Mouse (Mus musculus): ENCODE results near the gene Phf11a. TPM values are rescaled to one million over a fixed set of nuclear protein-coding genes. Genes with fewer than 3 reads are reported as not detected.
A peak's percentile ranks its signal among the peaks of the same experiment; 100 is the strongest.
"Not testable (repeated sequence)": the region's sequence is repeated elsewhere in the genome, so short reads cannot be mapped to it uniquely, and the experiment has no call there.

The Phf11a gene
- polyA plus RNA-seq (2016; fragmentation: Nextera tagmentation; extraction: Ambion mirVana), result not detected in 2 replicates

DNA sequence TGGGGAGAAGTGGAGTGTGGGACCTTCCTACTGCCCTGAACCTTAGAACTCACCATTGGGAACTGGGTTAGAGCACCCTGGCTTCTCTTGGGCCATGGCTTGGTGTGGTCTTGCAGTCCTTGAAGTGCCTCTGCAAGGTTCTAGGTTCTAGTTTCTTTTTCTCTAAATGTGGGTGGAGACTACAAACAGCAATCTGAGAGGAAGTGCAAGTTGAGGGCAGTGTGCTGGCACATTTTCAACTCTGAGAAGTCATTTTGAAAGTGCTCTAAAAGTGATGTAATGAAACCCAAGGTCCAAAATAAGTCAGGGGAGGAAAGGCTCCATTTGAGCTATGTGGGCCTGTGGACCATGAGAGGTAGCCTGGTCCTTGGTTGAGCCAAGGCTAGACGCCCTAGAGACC lies at the start of gene Phf11a:
Gene Phf11a (minus strand): TSS at position 132 of the 400 bp plus-strand sequence.
- 68% methylated on average over 1 of the region's 1 CpGs for WGBS
- H3K4me1 ChIP-seq; DNase-seq (ENCODE audit: extremely low spot score, low spot score); H3K36me3 ChIP-seq (replicated peaks); H3K9me3 ChIP-seq; H3K27ac ChIP-seq; H3K27me3 ChIP-seq (ENCODE audit: poor library complexity, severe bottlenecking); H3K4me3 ChIP-seq: not testable (repeated sequence)

DNA sequence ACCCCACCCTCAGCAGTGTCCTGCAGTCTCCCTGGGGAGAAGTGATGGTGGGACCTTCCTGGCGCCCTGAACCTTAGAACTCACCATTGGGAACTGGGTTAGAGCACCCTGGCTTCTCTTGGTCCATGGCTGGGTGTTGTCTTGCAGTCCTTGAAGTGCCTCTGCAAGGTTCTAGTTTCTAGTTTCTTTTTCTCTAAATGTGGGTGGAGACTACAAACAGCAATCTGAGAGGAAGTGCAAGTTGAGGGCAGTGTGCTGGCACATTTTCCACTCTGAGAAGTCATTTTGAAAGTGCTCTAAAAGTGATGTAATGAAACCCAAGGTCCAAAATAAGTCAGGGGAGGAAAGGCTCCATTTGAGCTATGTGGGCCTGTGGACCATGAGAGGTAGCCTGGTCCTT lies 43.9 kb upstream of the Phf11a start, which contains the start of gene Phf11b:
Gene Phf11b (minus strand): TSS at position 163 of the 400 bp plus-strand sequence.
- H3K27ac ChIP-seq; H3K4me3 ChIP-seq; H3K9me3 ChIP-seq; H3K27me3 ChIP-seq (ENCODE audit: poor library complexity, severe bottlenecking); DNase-seq (ENCODE audit: extremely low spot score, low spot score); H3K4me1 ChIP-seq; H3K36me3 ChIP-seq (replicated peaks): not testable (repeated sequence)
- 54% methylated on average over 1 of the region's 1 CpGs for WGBS

DNA sequence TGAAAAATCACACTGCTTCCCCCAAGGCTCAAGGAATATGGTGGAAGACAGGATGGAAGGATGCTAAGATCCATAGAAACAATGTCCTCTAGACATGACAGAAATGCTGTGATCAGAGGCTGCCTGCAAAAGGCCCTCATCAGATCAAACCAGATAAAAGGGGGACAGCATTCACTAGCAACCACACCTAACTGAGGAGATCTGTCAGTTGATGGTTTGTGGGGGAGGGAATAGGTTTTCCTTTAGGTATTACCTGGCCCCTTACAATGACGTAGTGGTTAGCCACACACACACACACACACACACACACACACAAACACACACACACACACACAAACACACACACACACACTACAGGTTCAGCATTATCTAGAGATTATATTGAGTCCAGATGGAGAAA lies 42.2 kb upstream of the Phf11a start:
- WGBS, result 100% methylated on average over 1 of the region's 1 CpGs
- no peak for DNase-seq (ENCODE audit: extremely low spot score, low spot score)
- H3K27ac ChIP-seq, result no peak overlapping the region
- H3K36me3 ChIP-seq (replicated peaks), result no peaks in the 10 kb centered on the region
- no peaks in the 10 kb centered on the region for H3K27me3 ChIP-seq (ENCODE audit: poor library complexity, severe bottlenecking)
- no peaks in the 10 kb centered on the region for H3K9me3 ChIP-seq
- H3K4me1 ChIP-seq, result no peaks in the 10 kb centered on the region
- no peak overlapping the region for H3K4me3 ChIP-seq

DNA sequence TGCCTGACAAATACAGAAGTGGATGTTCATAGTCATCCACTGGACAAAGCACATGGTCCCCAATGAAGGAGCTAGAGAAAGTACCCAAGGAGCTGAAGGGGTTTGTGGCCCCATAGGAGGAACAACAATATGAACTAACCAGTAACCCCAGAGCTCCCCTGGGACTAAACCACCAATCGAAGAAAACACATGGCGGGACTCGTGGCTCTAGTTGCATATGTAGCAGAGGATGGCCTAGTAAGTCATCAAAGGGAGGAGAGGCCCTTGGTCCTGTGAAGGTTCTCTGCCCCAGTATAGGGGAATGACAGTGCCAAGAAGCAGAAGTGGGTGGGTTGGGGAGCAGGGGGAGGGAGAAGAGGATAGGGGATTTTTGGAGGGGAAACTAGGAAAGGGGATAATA lies 38.7 kb upstream of the Phf11a start:
- WGBS, result 81% methylated on average over 3 of the region's 3 CpGs
- H3K27ac ChIP-seq, H3K9me3 ChIP-seq: not testable (repeated sequence)

DNA sequence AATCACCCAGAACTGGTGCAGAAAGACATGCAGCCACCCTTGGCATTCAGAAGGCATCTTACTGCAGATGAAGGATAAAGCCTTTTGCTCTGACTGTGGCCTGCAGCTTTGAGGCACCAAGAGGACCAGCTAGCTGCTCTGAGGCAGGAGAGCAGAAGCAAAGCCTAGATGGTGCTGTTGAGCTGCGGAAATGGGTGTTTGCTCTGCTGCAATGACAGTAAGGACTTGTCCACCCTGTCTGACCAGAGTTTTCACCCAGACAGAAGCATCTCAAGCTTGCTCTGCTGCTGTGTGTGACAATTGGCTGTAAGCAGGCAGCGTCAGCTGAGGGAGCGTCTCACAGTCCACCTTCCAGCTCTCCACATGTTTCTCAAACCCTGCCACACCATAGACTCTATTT lies 33.2 kb upstream of the Phf11a start:
- not testable (repeated sequence) for H3K27ac ChIP-seq; H3K4me3 ChIP-seq; H3K9me3 ChIP-seq; H3K36me3 ChIP-seq (replicated peaks); H3K27me3 ChIP-seq (ENCODE audit: poor library complexity, severe bottlenecking); H3K4me1 ChIP-seq
- DNase-seq (ENCODE audit: extremely low spot score, low spot score), result peak; percentile 21
- WGBS, result 69% methylated on average over 3 of the region's 3 CpGs

More for the DNA sequence above, 38.7 kb upstream of the Phf11a start:
- not testable (repeated sequence) for H3K36me3 ChIP-seq (replicated peaks); H3K4me3 ChIP-seq; DNase-seq (ENCODE audit: extremely low spot score, low spot score); H3K27me3 ChIP-seq (ENCODE audit: poor library complexity, severe bottlenecking); H3K4me1 ChIP-seq

DNA sequence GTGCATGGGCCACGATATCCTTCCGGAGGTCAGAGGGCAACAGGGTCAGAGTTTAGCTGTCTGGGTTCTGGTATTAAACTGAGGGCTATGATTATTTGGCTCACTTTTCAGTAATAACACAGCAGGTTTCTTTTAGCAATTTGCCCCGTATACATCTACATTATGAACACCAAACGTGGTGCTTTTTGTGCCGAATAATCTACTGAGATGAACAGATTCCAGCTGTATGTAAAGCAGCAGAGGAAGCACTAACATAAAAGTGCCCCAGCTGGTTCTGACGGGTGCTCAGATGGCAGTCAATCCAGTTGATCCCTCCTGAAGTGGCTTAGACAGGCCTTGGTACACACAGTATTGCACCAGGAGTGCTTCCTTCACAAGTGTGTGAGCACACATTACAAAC lies 22.6 kb upstream of the Phf11a start:
- H3K36me3 ChIP-seq (replicated peaks); DNase-seq (ENCODE audit: extremely low spot score, low spot score); H3K27me3 ChIP-seq (ENCODE audit: poor library complexity, severe bottlenecking); H3K27ac ChIP-seq; H3K4me3 ChIP-seq; H3K4me1 ChIP-seq; H3K9me3 ChIP-seq: not testable (repeated sequence)
- WGBS, result 87% methylated on average over 6 of the region's 6 CpGs

DNA sequence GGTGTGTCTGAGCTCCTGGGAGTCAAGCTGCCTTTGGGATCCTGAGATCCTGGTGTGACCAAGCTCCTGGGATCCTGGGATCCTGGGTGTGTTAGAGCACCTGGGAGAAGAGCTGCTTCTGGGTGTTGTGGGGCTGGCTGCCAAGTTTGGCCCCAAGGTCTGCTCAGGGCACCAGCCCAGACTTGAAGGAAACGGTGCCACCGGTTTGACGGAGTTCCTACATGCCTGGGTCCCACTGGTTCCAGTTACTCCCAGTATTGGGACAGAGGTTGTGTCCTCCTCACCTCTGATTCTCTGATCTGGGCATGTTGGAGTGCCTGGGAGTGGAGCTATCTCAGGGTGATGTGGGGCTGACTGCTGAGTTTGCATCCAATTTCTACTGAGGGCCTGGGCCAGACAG lies 21.7 kb upstream of the Phf11a start:
- not testable (repeated sequence) for H3K27ac ChIP-seq; H3K36me3 ChIP-seq (replicated peaks); H3K4me3 ChIP-seq; H3K27me3 ChIP-seq (ENCODE audit: poor library complexity, severe bottlenecking); H3K9me3 ChIP-seq; DNase-seq (ENCODE audit: extremely low spot score, low spot score); H3K4me1 ChIP-seq
- 97% methylated on average over 3 of the region's 3 CpGs for WGBS

DNA sequence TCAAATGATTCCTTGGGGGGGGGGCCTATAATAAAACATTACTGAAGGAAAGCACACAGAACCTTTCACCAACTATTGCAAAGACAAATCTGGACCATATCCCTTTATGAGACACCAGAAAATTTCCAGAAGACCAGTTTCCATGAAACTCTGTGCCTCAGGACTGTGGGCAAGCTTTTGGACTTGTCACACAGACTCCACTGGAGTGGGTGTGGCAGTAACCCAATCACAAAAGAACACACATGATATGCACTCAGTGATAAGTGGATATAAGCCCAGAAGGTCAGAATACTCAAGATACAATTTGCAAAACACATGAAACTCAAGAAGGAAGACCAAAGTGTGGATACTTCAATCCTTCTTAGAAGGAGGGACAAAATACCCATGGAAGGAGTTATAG lies 5.6 kb downstream of the Phf11a start:
- H3K4me3 ChIP-seq; DNase-seq (ENCODE audit: extremely low spot score, low spot score); H3K27ac ChIP-seq; H3K27me3 ChIP-seq (ENCODE audit: poor library complexity, severe bottlenecking); H3K4me1 ChIP-seq; H3K9me3 ChIP-seq; H3K36me3 ChIP-seq (replicated peaks): not testable (repeated sequence)

DNA sequence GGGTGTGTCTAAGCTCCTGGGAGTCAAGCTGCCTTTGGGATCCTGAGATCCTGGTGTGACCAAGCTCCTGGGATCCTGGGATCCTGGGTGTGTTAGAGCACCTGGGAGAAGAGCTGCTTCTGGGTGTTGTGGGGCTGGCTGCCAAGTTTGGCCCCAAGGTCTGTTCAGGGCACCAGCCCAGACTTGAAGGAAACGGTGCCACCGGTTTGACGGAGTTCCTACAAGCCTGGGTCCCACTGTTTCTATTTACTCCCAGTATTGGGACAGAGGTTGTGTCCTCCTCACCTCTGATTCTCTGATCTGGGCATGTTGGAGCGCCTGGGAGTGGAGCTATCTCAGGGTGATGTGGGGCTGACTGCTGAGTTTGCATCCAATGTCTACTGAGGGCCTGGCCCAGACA lies 22.4 kb downstream of the Phf11a start:
- not testable (repeated sequence) for H3K36me3 ChIP-seq (replicated peaks); H3K9me3 ChIP-seq; H3K4me3 ChIP-seq; H3K27me3 ChIP-seq (ENCODE audit: poor library complexity, severe bottlenecking); H3K4me1 ChIP-seq; H3K27ac ChIP-seq; DNase-seq (ENCODE audit: extremely low spot score, low spot score)
- WGBS, result 82% methylated on average over 4 of the region's 4 CpGs

DNA sequence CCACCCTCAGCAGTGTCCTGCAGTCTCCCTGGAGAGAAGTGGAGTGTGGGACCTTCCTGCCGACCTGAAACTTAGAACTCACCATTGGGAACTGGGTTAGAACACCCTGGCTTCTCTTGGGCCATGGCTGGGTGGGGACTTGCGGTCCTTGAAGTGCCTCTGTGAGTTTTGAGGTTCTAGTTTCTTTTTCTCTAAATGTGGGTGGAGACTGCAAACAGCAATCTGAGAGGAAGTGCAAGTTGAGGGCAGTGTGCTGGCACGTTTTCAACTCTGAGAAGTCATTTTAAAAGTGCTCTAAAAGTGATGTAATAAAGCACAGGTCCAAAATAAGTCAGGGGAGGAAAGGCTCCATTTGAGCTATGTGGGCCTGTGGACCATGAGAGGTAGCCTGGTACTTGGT lies 37.3 kb downstream of the Phf11a start, which contains the start of gene Gm6904:
Gene Gm6904 (minus strand): TSS at position 161 of the 400 bp plus-strand sequence.
- no peaks in the 10 kb centered on the region for H3K36me3 ChIP-seq (replicated peaks)
- H3K27ac ChIP-seq, result no peak within 1 kb of the TSS
- H3K9me3 ChIP-seq, result no peaks in the 10 kb centered on the region
- H3K4me3 ChIP-seq, result no peak within 1 kb of the TSS
- no peaks in the 10 kb centered on the region for H3K27me3 ChIP-seq (ENCODE audit: poor library complexity, severe bottlenecking)
- H3K4me1 ChIP-seq, result no peaks in the 10 kb centered on the region
- 90% methylated on average over 3 of the region's 3 CpGs for WGBS
- no peak for DNase-seq (ENCODE audit: extremely low spot score, low spot score)

DNA sequence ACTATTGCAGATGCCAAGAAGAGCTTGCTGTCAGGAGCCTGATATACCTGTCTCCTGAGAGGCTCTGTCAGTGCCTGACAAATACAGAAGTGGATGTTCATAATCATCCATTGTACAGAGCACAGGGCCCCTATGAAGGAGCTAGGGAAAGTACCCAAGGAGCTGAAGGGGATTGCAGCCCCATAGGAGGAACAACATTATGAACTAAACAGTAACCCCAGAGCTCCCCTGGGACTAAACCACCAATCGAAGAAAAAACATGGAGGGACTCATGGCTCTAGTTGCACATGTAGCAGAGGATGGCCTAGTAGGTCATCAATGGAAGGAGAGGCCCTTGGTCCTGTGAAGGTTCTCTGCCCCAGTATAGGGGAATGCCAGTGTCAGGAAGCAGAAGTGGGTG lies 41.5 kb downstream of the Phf11a start:
- H3K4me3 ChIP-seq; H3K27ac ChIP-seq; DNase-seq (ENCODE audit: extremely low spot score, low spot score); H3K27me3 ChIP-seq (ENCODE audit: poor library complexity, severe bottlenecking); H3K4me1 ChIP-seq; H3K36me3 ChIP-seq (replicated peaks); H3K9me3 ChIP-seq: not testable (repeated sequence)
- WGBS, result 89% methylated on average over 1 of the region's 1 CpGs

DNA sequence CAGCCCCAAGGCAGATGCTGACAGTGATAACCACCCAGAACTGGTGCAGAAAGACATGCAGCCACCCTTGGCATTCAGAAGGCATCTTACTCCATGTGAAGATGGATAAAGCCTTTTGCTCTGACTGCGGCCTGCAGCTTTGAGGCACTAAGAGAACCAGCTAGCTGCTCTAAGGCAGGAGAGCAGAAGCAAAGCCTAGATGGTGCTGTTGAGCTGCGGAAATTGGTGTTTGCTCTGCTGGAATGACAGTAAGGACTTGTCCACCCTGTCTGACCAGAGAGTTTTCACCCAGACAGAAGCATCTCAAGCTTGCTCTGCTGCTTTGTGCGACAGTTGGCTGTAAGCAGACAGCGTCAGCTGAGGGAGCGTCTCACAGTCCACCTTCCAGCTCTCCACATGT lies 47.0 kb downstream of the Phf11a start:
- H3K4me1 ChIP-seq; DNase-seq (ENCODE audit: extremely low spot score, low spot score); H3K27me3 ChIP-seq (ENCODE audit: poor library complexity, severe bottlenecking); H3K36me3 ChIP-seq (replicated peaks); H3K4me3 ChIP-seq; H3K9me3 ChIP-seq; H3K27ac ChIP-seq: not testable (repeated sequence)
- WGBS, result 70% methylated on average over 5 of the region's 5 CpGs

DNA sequence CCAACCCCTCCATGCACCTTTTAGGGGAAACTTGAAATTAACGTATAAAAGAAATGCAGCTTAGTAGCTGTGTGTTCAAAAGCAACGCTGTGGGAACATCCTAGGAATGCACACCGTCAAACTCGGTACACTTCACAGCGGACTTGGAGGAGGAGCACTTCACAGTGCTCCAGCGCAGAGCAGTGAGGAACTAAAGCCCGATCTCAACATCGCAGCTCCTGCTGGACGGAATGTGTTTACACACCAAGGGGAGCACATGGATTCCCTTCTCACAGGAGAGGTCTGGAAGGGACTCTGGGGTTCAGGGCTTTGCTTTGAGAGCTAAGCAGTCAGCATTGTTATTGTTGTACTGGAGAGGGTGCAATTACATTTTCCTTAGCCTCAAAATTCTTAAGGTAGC lies 63.7 kb downstream of the Phf11a start:
- DNase-seq (ENCODE audit: extremely low spot score, low spot score), result no peak
- peaks cover 11% of the 10 kb centered on the region for H3K9me3 ChIP-seq
- no peak overlapping the region for H3K4me3 ChIP-seq
- H3K4me1 ChIP-seq, result no peaks in the 10 kb centered on the region
- no peak overlapping the region for H3K27ac ChIP-seq
- H3K36me3 ChIP-seq (replicated peaks), result peaks cover 100% of the 10 kb centered on the region
- H3K27me3 ChIP-seq (ENCODE audit: poor library complexity, severe bottlenecking), result no peaks in the 10 kb centered on the region
- 94% methylated on average over 9 of the region's 9 CpGs for WGBS

DNA sequence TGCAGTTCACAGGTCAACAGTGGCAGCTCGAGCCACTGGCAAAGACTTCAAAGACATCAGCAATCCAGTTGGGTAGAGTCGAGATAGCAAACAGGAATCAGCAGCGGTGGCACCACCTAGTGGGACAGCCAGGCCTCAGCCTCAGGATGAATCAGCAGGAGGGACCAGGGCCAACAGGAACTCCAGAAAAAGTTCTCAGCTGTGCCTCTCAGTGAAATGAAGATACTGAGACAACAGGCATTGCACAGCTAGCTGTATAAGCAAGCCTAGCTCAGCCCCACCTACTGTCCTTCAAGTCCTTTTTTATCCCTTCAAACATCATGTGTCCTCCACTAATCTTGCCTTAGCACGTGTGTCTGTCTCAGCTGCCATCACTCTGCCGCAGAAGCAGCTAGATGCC lies 65.3 kb downstream of the Phf11a start:
- Histone ChIP-seq H3K4me1 (no peaks in the 10 kb centered on the region), H3K9me3 (no peaks in the 10 kb centered on the region), H3K27ac (no peak overlapping the region), H3K27me3 (ENCODE audit: poor library complexity, severe bottlenecking) (no peaks in the 10 kb centered on the region), H3K36me3 (replicated peaks) (peaks cover 100% of the 10 kb centered on the region), H3K4me3 (no peak overlapping the region)
- WGBS, result 77% methylated on average over 5 of the region's 5 CpGs
- DNase-seq (ENCODE audit: extremely low spot score, low spot score), result no peak
